Mouse (Mus musculus): ENCODE measurements at regions not wholly inside any gene's neighbourhood (a gene's known extent, or its start where the extent isn't known, plus 50 kb on each side); places are given as distances from the start of the nearest gene placed in this dataset.
"Not testable (repeated sequence)": the region's sequence is repeated elsewhere in the genome, so short reads cannot be mapped to it uniquely, and the experiment has no call there.

DNA sequence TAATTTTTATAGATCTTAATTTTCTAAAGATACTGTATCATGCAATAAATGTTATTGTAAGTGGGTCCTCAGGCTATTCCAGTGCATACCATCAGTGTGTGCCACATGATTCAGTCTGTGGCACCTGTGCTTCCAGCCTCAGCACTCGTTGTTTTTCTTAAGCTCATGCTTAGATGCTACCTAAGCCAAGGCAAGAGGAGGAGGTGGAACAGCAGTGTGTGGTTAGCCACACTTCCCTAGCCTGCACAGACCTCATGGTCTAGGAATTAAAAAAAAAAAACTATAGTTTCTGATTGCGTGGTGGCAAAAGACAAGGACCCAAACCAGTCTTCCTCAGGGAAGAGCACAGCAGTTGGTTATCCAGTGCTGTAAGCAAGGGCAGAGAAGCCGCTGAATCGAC is 287.3 kb upstream of the Olfr1507 start:
- not testable (repeated sequence) for DNase-seq

DNA sequence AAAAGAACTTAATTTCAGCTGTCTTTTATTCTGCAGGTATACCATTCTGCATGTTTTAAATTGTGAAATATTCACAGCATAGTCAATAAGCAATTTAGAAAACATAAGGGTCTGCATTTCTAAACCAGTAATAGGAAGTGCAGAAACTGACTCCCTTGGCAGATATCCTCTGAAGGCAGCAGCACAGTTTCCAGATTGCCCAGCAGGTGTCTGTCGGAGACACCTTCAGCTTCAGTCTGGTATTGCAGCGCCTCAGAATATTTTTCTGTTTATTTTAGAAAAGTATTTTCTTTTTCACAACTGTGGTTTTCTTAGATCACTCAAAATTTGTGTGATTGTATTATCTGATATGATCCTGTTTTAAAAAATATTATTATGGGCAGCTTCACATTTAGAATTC is 280.3 kb upstream of the Olfr1507 start:
- DNase-seq, result not testable (repeated sequence)

DNA sequence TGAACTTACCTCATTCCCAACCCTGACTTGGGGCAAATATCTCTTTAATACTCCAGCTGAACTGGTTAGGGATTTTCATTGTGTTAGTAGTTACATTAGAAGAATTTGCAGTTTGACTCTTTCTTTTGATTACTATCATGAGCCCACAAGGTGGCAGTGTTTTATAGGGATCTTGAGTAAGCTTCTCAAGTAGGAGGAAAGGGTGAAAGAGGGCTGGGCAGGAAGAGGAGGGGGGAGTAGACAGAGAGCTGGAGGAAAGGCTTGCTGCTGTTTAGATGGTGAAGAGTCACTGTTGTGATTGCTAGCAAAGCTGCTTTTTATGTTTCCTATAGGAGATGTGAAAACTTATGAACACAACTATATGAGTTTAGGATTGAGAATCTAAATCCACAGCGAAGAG is 273.9 kb upstream of the Olfr1507 start:
- not testable (repeated sequence) for DNase-seq

DNA sequence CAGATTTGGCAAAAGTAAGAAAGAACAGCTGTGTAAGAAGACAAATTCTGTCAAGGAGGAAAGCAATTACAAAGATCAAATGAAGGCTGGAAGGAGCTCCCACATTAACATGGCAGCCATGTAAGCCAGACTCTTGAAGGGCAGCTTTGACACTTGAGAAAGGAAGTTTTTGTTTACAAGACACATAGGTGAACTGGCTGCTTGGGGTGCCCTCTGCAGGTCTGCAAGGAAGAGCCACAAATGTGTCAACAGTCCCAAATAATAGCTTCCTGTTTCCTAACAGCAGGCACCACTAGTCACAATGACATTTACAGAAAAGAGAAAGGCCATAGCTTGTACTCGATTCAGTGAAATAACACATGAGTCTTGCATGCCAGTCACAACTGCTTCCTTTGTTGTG is 256.6 kb upstream of the Olfr1507 start:
- not testable (repeated sequence) for DNase-seq

DNA sequence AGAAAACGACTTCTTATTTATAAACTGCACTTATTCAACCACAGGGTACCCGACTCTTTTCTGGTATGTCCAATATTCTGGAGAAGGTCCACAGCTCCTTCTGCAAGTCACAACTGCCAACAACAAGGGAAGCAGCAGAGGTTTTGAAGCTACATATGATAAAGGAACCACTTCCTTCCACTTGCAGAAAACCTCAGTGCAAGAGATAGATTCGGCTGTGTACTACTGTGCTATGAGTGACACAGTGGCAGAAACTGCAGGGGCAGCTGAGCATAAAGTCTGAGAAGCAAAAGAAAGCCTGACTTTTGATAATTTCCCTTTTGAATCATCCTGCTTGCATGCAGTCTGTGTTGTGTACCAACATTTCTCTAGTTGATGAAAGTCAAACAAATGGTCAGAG is 231.1 kb upstream of the Olfr1507 start:
- not testable (repeated sequence) for DNase-seq

DNA sequence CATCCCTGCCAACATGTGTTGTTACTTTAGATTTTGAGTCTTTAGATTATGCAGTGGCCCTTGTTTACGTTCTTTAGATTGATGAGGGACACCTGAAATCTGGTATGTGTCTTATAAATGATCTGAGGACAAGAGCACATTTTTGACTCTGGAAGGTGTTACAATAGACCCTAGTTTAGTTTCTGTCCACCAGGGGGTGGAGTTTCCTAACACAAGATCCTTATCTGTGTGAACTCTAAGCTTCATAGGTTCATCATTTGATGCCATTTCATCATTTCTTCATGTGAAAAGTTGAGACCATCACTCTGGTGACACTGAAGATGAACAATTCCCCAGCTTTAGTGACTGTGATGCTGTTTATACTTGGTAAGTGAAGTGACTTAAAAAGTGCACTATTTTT is 229.4 kb upstream of the Olfr1507 start:
- not testable (repeated sequence) for DNase-seq

DNA sequence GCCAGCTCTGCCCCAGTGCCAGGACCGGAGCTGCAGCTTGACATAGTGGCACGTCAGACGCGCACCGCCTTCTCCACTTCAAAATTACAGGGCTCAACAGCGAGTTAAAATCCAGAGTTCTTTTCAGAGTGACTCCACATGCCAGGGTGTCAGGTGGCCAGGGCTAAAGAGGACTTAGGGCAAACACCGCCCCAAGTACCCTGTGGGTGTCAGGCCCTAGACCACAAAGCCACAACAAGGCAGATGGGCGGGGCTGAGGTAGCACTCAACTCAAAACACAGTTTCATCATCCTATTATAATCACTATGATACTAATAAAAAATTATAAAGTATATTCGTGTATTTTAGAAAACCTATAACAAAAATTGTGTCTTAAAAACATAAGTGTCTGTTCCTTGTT is 225.1 kb upstream of the Olfr1507 start:
- DNase-seq, result no peak

DNA sequence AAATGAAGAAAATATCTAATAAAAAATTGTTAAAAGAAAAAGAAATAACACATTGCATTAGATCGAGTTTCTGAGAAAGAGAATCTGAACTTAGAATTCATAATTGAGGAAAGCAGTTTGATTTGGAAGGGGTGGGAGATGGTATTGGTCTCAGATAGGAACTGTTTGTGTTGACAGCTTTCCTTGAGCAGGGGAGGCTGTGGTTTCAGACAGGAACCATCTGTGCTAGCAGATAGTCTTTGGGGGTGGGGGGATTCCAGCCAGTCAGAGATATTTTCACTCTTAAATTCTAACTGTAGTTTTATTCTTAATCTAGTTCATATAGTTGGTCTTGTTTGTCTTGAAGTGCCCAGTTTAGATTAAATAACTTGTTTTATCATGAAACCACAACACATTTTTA is 205.3 kb upstream of the Olfr1507 start:
- DNase-seq, result not testable (repeated sequence)

DNA sequence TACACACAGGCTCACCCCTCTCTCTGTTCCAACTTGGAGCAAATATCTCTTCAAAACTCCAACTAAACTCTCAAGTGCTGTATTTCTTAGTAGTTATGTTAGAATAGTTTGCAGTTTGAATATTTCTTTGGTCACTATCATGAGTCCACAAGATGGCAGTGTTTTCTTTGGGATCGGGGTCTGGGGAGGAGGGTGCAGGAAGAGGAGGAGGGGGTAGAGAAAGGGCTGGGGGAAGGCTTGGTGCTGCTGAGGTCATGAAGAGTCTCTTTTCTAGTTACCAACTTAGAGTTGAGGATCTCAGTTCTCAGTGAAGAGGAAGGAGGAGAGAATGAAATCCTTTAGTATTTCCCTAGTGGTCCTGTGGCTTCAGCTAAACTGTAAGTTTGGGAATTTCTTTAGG is 188.1 kb upstream of the Olfr1507 start:
- not testable (repeated sequence) for DNase-seq

DNA sequence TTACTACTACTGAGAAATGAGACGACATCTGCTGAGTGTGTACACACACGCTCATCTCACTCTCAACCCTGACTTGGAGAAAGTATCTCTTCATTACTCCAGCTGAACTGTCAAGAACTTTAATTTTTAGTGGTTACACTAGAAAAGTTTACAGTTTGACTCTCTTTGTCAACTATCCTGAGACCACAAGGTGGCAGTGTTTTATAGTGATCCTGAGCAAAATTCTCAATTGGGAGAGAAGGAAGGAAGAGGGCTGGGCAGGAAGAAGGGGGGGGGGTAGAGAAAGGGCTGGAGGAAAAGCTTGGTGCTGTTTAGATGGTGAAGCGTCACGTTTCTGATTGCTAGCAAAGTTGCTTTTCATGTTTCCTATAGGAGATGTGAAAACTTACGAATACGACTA is 158.8 kb upstream of the Olfr1507 start:
- no peak for DNase-seq

DNA sequence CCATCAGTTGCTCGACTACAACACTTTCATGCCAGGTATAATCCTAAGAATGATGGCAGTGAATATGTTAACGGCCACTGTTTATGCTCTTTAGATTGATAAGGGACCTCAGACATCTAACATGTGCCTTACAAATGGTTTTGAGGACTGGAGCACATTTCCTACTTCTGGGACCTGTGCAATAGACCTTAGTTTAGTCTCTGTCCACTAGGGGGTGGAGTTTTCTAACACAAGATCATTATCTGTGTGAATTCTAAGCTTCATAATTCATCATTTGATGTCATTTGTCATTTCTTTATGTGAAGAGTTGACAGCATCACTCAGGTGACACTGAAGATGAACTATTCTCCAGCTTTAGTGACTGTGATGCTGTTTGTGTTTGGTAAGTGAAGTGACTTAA is 142.6 kb upstream of the Olfr1507 start:
- no peak for DNase-seq

DNA sequence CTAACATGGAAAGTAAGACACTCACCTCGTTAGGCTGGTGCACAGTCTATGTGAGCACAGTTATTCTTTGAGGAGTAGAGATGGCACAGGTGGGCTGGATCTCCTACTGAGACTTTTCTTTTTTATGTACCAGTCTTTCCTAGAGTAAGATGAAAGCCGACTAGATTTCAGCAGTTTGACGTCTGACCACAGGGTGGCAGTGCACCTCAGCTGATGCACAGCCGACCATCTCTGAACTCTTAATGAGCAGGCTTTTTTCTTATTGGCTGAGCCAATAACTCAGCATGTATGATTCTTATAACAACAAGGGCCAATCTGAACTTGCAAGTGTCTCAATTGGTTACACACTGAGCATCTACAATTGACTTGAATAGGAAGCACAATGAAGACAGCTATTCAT is 126.6 kb upstream of the Olfr1507 start:
- no peak for DNase-seq

DNA sequence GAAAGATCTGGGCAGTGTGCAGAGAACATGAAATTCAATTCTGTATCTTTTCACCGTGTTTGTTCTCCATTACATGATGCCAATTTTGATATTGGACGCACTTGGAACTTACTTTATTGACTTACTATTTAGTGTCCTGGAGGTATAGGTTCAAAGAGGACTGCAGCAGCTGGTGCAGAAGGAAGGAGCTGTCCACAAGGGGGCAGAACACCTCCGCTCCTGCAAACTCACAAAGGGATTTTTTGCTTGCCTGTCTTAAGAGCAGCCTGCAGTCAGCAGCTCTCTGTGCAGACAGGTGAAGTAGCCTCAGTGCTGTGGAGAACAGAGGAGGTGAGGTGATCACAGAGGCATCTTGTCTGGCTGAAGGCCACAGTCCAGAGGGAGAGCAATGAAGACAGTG is 84.8 kb upstream of the Olfr1507 start:
- DNase-seq, result peak; percentile 4

DNA sequence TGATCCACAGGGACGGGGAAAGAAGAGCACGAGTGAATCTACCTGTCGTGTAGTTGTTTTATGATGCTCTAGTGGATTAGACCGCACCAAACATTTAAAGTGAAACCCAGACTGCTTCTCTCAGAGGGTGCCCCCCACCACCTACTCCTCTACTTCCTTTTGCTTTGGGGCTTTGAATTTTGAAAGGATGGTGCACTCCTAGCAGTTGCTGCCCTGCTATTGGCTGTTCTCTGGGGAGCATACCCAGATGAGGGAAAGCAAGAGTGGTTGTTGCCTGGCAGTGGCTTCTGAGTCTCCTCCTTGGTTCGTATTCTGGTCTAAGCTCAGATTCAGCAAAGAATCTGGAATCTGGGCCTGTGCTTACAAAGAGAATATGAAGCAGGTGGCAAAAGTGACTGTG is 71.4 kb upstream of the Olfr1507 start:
- no peak for DNase-seq

DNA sequence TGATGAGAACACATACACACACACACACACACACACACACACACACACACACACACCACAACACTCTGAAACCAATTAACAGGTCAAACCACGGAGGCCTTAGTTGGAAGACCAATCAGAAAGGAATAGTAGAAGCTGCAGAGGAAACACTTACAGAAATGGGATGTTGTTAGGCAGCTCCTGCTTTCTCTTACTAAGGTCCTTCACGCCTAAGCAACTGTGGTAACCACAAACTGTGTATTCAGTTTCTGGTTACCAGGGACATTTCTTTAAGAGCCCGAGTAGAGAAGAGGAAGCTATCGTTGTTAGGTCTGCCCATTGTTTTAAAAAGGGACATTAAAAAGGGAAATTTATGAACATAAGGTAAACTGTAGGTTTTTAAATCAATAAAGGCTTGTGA is 70.1 kb upstream of the Olfr1507 start:
- no peak for DNase-seq

DNA sequence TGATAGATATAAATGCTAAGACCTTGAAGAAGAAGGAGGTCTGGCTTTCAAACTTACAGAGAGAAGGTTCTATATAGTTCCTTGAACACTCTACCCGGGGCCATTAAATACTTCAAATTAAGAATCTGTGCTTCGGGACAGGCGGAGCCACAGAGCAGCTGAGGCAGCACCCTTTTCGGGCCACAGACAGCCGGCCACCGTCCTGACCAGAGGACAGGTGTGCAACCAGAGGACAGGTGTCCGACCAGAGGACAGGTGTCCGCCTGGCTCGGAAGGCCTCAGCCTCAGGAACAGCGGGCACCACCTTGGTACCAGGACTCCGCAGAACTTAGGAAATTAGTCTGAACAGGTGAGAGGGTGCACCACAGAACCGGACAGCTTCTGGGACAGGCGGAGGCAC is 60.8 kb upstream of the Olfr1507 start:
- DNase-seq, result not testable (repeated sequence)

DNA sequence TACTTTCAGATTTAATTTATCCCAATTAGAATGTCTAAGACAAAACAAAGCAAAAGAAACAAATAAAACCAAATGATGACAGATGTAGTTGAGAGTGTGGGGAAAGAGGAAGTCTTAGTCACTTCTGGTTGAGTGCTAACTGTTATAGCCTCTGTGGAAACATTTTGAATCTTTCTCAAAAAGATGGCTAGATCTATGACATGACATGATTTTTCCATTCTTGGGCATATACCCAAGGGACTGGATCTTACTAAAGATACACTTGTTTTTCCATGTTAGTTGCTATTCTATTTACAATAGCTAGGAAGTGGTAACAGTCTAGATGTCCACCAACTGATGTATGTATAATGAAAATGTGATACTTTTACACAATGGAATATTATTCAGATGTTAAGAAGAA is 57.9 kb upstream of the Olfr1507 start:
- no peak for DNase-seq

DNA sequence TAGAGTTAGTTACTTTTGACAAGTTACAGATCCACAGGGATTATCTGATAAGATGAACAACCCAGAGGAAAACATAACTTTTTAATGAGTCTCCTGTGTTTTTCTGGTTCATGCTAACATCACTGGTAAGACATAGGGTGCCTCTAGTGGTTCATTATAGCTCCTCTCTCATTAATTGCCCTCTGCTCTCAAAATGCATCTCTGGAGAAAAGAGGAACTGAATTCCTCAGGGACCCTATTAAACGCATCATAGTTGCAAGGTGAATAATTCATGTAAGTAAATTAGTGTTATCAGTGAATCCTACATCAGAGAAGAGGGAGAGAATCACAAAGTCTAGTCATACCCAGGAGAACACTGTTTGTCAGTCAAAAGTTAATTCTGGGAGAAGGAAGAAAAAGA is 52.4 kb upstream of the Olfr1507 start:
- DNase-seq, result no peak
